Mouse (Mus musculus) midbrain, embryonic 15.5 days (tissue): ENCODE data around the gene Iqschfp. TPM values are rescaled to one million over a fixed set of nuclear protein-coding genes. Genes with fewer than 3 reads are reported as not detected.

Experiments
- ATAC-seq: fragments of 200-750 bp; cut with Nextera tagmentation; replicated peaks from 2 replicates; pipeline ENCODE4 v1.8.0; 2017; ENCODE audit warnings: moderate TSS enrichment
- H3K27ac ChIP-seq: fragments of 300-500 bp; sonication (generic); 2 replicates; pipeline ENCODE4 v1.5.1; 2015; ENCODE audit warnings: mild to moderate bottlenecking, inconsistent platforms
- H3K27me3 ChIP-seq: fragments of 300-500 bp; sonication (generic); replicated peaks from 2 replicates; pipeline ENCODE4 v1.6.1; 2015; ENCODE audit warnings: inconsistent platforms
- H3K36me3 ChIP-seq: fragments of 300-500 bp; sonication (generic); replicated peaks from 2 replicates; pipeline ENCODE4 v1.6.1; 2015; ENCODE audit warnings: inconsistent platforms
- H3K4me1 ChIP-seq: fragments of 300-500 bp; sonication (generic); 2 replicates; pipeline ENCODE4 v1.6.1; 2015; ENCODE audit warnings: inconsistent platforms
- H3K4me2 ChIP-seq: fragments of 300-500 bp; sonication (generic); 2 replicates; pipeline ENCODE4 v1.6.1; 2015; ENCODE audit warnings: inconsistent platforms, mild to moderate bottlenecking, moderate library complexity
- H3K4me3 ChIP-seq: fragments of 300-500 bp; sonication (generic); 2 replicates; pipeline ENCODE4 v1.5.1; 2015; ENCODE audit warnings: mild to moderate bottlenecking, inconsistent platforms
- H3K9ac ChIP-seq: fragments of 300-500 bp; sonication (generic); 2 replicates; pipeline ENCODE4 v1.6.1; 2015; ENCODE audit warnings: mild to moderate bottlenecking, inconsistent platforms
- H3K9me3 ChIP-seq: fragments of 300-500 bp; sonication (generic); 2 replicates; pipeline ENCODE4 v1.6.1; 2016; ENCODE audit warnings: inconsistent platforms
- WGBS: fragments of 180-500 bp; shearing (Covaris S2); methylation state at CpG from one replicate; pipeline ENCODE4 v1.1.7; 2015; ENCODE audit warnings: mixed read lengths; 5-methylcytosine and 5-hydroxymethylcytosine counted together
- polyA plus RNA-seq: library from polyadenylated mRNA; unstranded; fragments of >200 nt; fragmentation: Nextera tagmentation; extraction: Ambion mirVana; gene quantifications from 2 replicates; pipeline ENCODE4 v1.2.1, GENCODE M21; 2015

Gene Iqschfp
- polyA plus RNA-seq, 1 experiment from 2014 or later, result 6.4 TPM

DNA sequence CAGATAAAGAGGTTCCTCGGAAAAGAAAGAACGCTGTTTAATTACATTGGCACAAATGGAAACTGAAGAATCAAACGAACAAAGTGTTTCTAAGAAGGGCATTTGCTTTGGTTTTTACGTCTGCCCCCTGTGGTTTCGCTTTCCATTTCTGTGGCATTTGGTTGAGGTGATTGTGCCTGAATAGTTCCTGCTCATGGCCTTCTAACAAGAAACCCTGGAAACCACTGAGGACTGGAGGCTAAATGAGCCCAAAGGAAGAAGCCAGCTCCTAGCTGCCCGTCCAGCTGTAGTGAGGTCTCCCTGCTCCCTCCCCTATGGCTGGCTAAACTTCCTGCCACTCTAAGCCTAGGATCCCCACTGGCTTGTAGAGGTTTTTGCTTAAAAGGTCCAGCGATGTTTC, 745.9 kb downstream of the Iqschfp start:
- H3K9ac ChIP-seq, result no peak overlapping the region
- no peaks in the 10 kb centered on the region for H3K27me3 ChIP-seq
- ATAC-seq, result no peak
- H3K4me1 ChIP-seq, result no peaks in the 10 kb centered on the region
- no peak overlapping the region for H3K4me2 ChIP-seq
- 13% methylated on average over 7 of the region's 7 CpGs for WGBS
- H3K9me3 ChIP-seq, result no peaks in the 10 kb centered on the region
- H3K36me3 ChIP-seq, result no peaks in the 10 kb centered on the region
- H3K27ac ChIP-seq, result no peak overlapping the region
- H3K4me3 ChIP-seq, result no peak overlapping the region

GRCm38 (mm10) chr3:68638703-68639102, 746.7 kb downstream of the Iqschfp start:
- Histone ChIP-seq H3K36me3 (no peaks in the 10 kb centered on the region), H3K9me3 (no peaks in the 10 kb centered on the region), H3K9ac (no peak overlapping the region), H3K4me2 (no peak overlapping the region), H3K4me3 (no peak overlapping the region), H3K27me3 (no peaks in the 10 kb centered on the region), H3K4me1 (no peaks in the 10 kb centered on the region), H3K27ac (no peak overlapping the region)
- 85% methylated on average over 1 of the region's 1 CpGs for WGBS
- no peak for ATAC-seq

DNA sequence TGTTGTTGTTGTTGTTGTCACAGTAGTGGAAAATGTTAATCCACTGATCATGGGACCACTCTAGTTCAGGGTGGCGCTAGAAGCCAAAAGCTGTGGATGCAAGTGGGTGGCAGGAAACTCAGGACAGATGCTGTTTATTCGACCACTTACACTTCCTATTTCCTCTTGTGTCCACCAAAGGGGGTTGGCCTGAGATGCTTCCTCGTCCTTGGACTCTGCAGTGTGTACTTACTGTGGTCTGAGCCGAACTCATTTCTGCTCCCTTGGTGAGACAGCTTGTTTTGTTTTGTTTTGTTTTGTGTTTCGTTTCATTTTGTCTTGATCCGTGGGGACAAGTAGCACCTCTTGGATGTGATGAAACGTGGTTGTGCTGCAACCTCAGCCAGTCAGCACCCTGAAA, 750.9 kb downstream of the Iqschfp start:
- Histone ChIP-seq H3K36me3 (no peaks in the 10 kb centered on the region), H3K4me1 (no peaks in the 10 kb centered on the region), H3K27me3 (no peaks in the 10 kb centered on the region), H3K4me2 (no peak overlapping the region), H3K27ac (no peak overlapping the region), H3K9me3 (no peaks in the 10 kb centered on the region), H3K4me3 (no peak overlapping the region), H3K9ac (no peak overlapping the region)
- WGBS, result 86% methylated on average over 7 of the region's 7 CpGs
- ATAC-seq, result no peak

GRCm38 (mm10) chr3:68646387-68647130, 754.5 kb downstream of the Iqschfp start:
- no peaks in the 10 kb centered on the region for H3K4me1 ChIP-seq
- no peak overlapping the region for H3K4me2 ChIP-seq
- no peak overlapping the region for H3K27ac ChIP-seq
- no peaks in the 10 kb centered on the region for H3K36me3 ChIP-seq
- no peaks in the 10 kb centered on the region for H3K9me3 ChIP-seq
- WGBS, result 88% methylated on average over 6 of the region's 6 CpGs
- no peak overlapping the region for H3K9ac ChIP-seq
- ATAC-seq, result no peak
- no peaks in the 10 kb centered on the region for H3K27me3 ChIP-seq
- H3K4me3 ChIP-seq, result no peak overlapping the region

- 93% methylated on average over 3 of the region's 3 CpGs for whole genome bisulfite sequencing
- no peak for ATAC-seq
- Histone ChIP-seq H3K27ac (no peak overlapping the region), H3K27me3 (no peaks in the 10 kb centered on the region), H3K9me3 (no peaks in the 10 kb centered on the region), H3K4me3 (no peak overlapping the region), H3K36me3 (no peaks in the 10 kb centered on the region), H3K9ac (no peak overlapping the region), H3K4me1 (no peaks in the 10 kb centered on the region), H3K4me2 (no peak overlapping the region)
These were observed 755.2 kb downstream of the Iqschfp start for GRCm38 (mm10) chr3:68647282-68647681.

DNA sequence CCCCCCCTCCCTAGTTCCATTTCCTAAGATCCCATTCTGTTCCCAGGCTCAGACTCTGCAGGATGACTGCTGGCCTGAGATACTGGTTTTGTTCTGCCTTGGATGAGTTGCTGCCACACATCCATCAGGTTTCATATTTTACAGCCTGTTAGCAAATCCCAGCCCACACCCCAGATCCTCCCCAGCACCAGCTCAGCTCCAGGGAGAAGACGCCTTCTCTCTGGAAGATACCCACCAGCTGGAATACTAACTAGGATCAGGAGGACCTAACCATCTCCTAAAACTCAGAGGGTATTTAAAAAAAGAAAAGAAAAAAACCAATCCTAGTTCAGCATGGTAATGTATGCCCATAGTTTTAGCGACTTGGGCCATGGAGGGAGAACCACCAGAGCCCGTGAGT, 758.2 kb downstream of the Iqschfp start:
- Histone ChIP-seq H3K4me2 (no peak overlapping the region), H3K27ac (no peak overlapping the region), H3K9me3 (no peaks in the 10 kb centered on the region), H3K36me3 (no peaks in the 10 kb centered on the region), H3K4me1 (no peaks in the 10 kb centered on the region), H3K4me3 (no peak overlapping the region), H3K27me3 (no peaks in the 10 kb centered on the region), H3K9ac (no peak overlapping the region)
- WGBS, result 94% methylated on average over 3 of the region's 3 CpGs
- no peak for ATAC-seq

GRCm38 (mm10) chr3:68656607-68657352, 764.7 kb downstream of the Iqschfp start:
- no peak overlapping the region for H3K27ac ChIP-seq
- H3K4me3 ChIP-seq, result no peak overlapping the region
- no peaks in the 10 kb centered on the region for H3K4me1 ChIP-seq
- no peak for ATAC-seq
- WGBS, result 93% methylated on average over 4 of the region's 4 CpGs
- H3K4me2 ChIP-seq, result no peak overlapping the region
- H3K36me3 ChIP-seq, result no peaks in the 10 kb centered on the region
- H3K9me3 ChIP-seq, result no peaks in the 10 kb centered on the region
- H3K27me3 ChIP-seq, result no peaks in the 10 kb centered on the region
- no peak overlapping the region for H3K9ac ChIP-seq

DNA sequence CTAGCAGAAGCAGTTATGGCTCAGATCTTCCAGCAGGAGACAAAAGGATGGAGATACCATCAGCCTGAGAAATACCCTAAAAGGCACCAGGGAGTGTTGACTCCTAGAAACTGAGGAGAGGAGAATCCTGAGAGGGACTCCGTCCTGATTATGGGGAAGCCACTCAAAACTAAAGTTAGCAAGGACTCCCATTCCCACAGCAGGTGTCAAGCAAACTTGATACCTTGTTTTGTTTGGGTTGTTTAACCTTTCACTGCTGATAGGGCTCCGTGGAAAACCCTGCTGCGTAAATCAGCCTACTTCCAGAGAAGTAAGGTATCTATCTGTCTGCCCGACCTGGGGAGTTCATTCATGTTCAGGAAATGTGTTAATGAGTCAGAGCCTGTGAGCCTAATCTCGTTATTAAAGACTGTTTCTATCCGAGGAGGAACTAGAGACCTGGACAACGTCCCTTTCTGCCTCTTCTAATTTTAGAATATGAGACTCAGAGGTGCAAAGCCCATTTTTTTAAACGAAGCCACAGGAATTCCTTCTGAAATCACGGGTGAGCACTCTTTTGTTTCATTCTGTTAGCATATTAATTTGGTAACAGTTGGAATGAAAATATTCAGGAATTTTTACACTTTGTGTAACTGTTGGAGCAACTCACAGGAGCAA, 765.7 kb downstream of the Iqschfp start:
- 45% methylated on average over 9 of the region's 9 CpGs for WGBS
- no peak for ATAC-seq
- Histone ChIP-seq H3K36me3 (no peaks in the 10 kb centered on the region), H3K4me1 (no peaks in the 10 kb centered on the region), H3K9ac (no peak overlapping the region), H3K4me2 (no peak overlapping the region), H3K27ac (no peak overlapping the region), H3K27me3 (no peaks in the 10 kb centered on the region), H3K9me3 (no peaks in the 10 kb centered on the region), H3K4me3 (no peak overlapping the region)

- Histone ChIP-seq H3K27ac (no peak overlapping the region), H3K27me3 (no peaks in the 10 kb centered on the region), H3K36me3 (no peaks in the 10 kb centered on the region), H3K9ac (no peak overlapping the region), H3K4me1 (no peaks in the 10 kb centered on the region; the same call in 1 of the 2 replicates), H3K9me3 (no peaks in the 10 kb centered on the region), H3K4me2 (no peak overlapping the region), H3K4me3 (no peak overlapping the region)
- WGBS, result 97% methylated on average over 6 of the region's 6 CpGs
- ATAC-seq, result no peak
These were observed 768.0 kb downstream of the Iqschfp start for GRCm38 (mm10) chr3:68659996-68660395.

GRCm38 (mm10) chr3:68660538-68660937, 768.5 kb downstream of the Iqschfp start:
- Histone ChIP-seq H3K27ac (no peak overlapping the region), H3K27me3 (no peaks in the 10 kb centered on the region), H3K4me1 (no peaks in the 10 kb centered on the region; the same call in 1 of the 2 replicates), H3K4me3 (no peak overlapping the region), H3K36me3 (no peaks in the 10 kb centered on the region), H3K9me3 (no peaks in the 10 kb centered on the region), H3K9ac (no peak overlapping the region), H3K4me2 (no peak overlapping the region)
- WGBS, result 64% methylated on average over 4 of the region's 4 CpGs
- ATAC-seq, result no peak

- H3K9ac ChIP-seq, result no peak overlapping the region
- H3K4me2 ChIP-seq, result no peak overlapping the region
- ATAC-seq, result no peak
- no peak overlapping the region for H3K27ac ChIP-seq
- H3K27me3 ChIP-seq, result no peaks in the 10 kb centered on the region
- no peak overlapping the region for H3K4me3 ChIP-seq
- no peaks in the 10 kb centered on the region for H3K36me3 ChIP-seq
- 85% methylated on average over 5 of the region's 5 CpGs for WGBS
- no peaks in the 10 kb centered on the region; the same call in 1 of the 2 replicates for H3K4me1 ChIP-seq
- H3K9me3 ChIP-seq, result no peaks in the 10 kb centered on the region
These were observed 770.4 kb downstream of the Iqschfp start for GRCm38 (mm10) chr3:68662386-68662785.

- no peaks in the 10 kb centered on the region for H3K27me3 ChIP-seq
- no peaks in the 10 kb centered on the region for H3K9me3 ChIP-seq
- no peak overlapping the region for H3K27ac ChIP-seq
- no peak overlapping the region for H3K9ac ChIP-seq
- WGBS, result 60% methylated on average over 6 of the region's 6 CpGs
- H3K4me2 ChIP-seq, result no peak overlapping the region
- H3K4me3 ChIP-seq, result no peak overlapping the region
- H3K4me1 ChIP-seq, result no peaks in the 10 kb centered on the region; the same call in 1 of the 2 replicates
- ATAC-seq, result no peak
- no peaks in the 10 kb centered on the region for H3K36me3 ChIP-seq
These were observed 772.3 kb downstream of the Iqschfp start for GRCm38 (mm10) chr3:68664337-68664736.
